Mouse (Mus musculus) midbrain, embryonic 10.5 days (tissue): ENCODE measurements around the gene Cdk12. TPM values are rescaled to one million over a fixed set of nuclear protein-coding genes. Genes with fewer than 3 reads are reported as not detected.

Source experiments
- DNase-seq: peaks from one replicate; pipeline ENCODE4 v3.0.0-alpha.2; 2017; ENCODE audit warnings: low spot score
- H3K27ac ChIP-seq: fragments of 300-500 bp; sonication (generic); replicated peaks from 2 replicates; pipeline ENCODE4 v1.5.1; 2016; ENCODE audit warnings: mild to moderate bottlenecking
- H3K27me3 ChIP-seq: fragments of 300-500 bp; sonication (generic); 2 replicates; pipeline ENCODE4 v1.6.1; 2016; ENCODE audit warnings: low read depth, mild to moderate bottlenecking; ENCODE audit not compliant: poor library complexity, severe bottlenecking
- H3K36me3 ChIP-seq: fragments of 300-500 bp; sonication (generic); 2 replicates; pipeline ENCODE4 v1.6.1; 2016; ENCODE audit warnings: mild to moderate bottlenecking, moderate library complexity
- H3K4me1 ChIP-seq: fragments of 300-500 bp; sonication (generic); 2 replicates; pipeline ENCODE4 v1.6.1; 2016
- H3K4me3 ChIP-seq: fragments of 300-500 bp; sonication (generic); 2 replicates; pipeline ENCODE4 v1.5.1; 2016; ENCODE audit warnings: mild to moderate bottlenecking, moderate library complexity
- H3K9me3 ChIP-seq: fragments of 300-500 bp; sonication (generic); replicated peaks from 2 replicates; pipeline ENCODE4 v1.6.1; 2016; ENCODE audit warnings: mild to moderate bottlenecking
- WGBS: fragments of 180-500 bp; shearing (Covaris S2); methylation state at CpG from one replicate; pipeline ENCODE4 v1.1.7; 2016; 5-methylcytosine and 5-hydroxymethylcytosine counted together
- microRNA-seq: library from miRNA; unstranded; fragments of <30 nt; microRNA quantifications from one replicate; pipeline ENCODE4, GENCODE M21; 2017
- polyA plus RNA-seq: library from polyadenylated mRNA; unstranded; fragments of >200 nt; fragmentation: Nextera tagmentation; extraction: Ambion mirVana; gene quantifications from 2 replicates; pipeline ENCODE4 v1.2.1, GENCODE M21; 2016

The Cdk12 gene
- polyA plus RNA-seq, 1 experiment from 2014 or later = 12.0 TPM

- Histone ChIP-seq H3K4me1 (0 out of 2 replicates have a peak, but pooled peaks cover 5% of the 10 kb centered on the region), H3K36me3 (no peaks in the 10 kb centered on the region), H3K27ac (no peak overlapping the region), H3K4me3 (no peak overlapping the region), H3K27me3 (peaks cover 100% of the 10 kb centered on the region), H3K9me3 (no peaks in the 10 kb centered on the region)
- DNase-seq = no peak
- 6% methylated on average over 5 of the region's 5 CpGs for WGBS
Observed at GRCm38 (mm10) chr11:98321677-98322003, 118.8 kb downstream of the Cdk12 start.

- DNase-seq = no peak
- peaks cover 10% of the 10 kb centered on the region for H3K4me1 ChIP-seq
- no peak overlapping the region for H3K27ac ChIP-seq
- H3K36me3 ChIP-seq = no peaks in the 10 kb centered on the region
- 3% methylated on average over 1 of the region's 1 CpGs for WGBS
- H3K27me3 ChIP-seq = peaks cover 100% of the 10 kb centered on the region
- H3K4me3 ChIP-seq = no peak overlapping the region
- H3K9me3 ChIP-seq = no peaks in the 10 kb centered on the region
Observed at GRCm38 (mm10) chr11:98322159-98322558, 119.3 kb downstream of the Cdk12 start.

DNA sequence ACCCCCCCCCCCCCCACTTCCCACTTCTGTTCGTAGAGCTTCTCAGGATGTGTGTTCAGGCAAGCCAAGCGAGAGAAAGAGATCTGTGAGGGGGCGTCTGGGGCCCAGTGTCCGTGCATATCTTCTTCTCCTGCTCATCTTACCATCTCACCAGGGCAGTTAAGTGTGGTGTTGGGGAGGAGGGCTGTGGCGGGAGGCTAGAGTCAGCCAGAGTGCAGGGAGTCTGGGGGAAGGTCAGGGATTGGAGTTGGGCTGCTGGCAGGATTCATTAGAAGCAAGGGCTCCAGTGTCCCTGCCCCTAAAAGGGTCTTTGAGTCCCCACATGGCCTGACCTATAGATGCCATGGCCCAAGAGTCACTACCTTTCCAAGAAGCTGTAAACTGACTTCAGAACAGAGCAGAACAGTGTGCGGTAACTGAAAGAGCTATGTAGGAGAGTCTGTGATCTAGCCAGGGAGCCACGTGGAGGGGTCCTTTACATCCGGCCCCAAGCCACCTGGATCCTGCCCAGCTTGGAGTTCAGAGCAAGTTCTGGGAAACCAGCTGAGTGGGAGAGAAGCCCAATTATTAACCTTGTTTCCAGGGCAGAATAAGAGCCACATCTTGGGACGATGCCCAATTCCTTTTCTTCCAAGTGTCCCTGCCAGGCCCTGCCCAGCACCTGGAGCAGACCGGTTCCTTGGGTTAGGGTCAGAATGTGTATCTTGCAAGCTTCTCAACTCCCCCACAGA is 120.4 kb downstream of the Cdk12 start:
- H3K27me3 ChIP-seq = peaks cover 100% of the 10 kb centered on the region
- no peak for DNase-seq
- WGBS = 4% methylated on average over 10 of the region's 10 CpGs
- no peak overlapping the region for H3K4me3 ChIP-seq
- H3K4me1 ChIP-seq = peaks cover 21% of the 10 kb centered on the region
- no peaks in the 10 kb centered on the region for H3K9me3 ChIP-seq
- H3K27ac ChIP-seq = no peak overlapping the region
- H3K36me3 ChIP-seq = no peaks in the 10 kb centered on the region

- Histone ChIP-seq H3K4me1 (peaks cover 28% of the 10 kb centered on the region), H3K36me3 (no peaks in the 10 kb centered on the region), H3K9me3 (no peaks in the 10 kb centered on the region), H3K27me3 (peaks cover 100% of the 10 kb centered on the region), H3K4me3 (no peak overlapping the region), H3K27ac (no peak overlapping the region)
- WGBS = under 1% methylated on average over 9 of the region's 9 CpGs
- DNase-seq = peak; percentile 47
Observed at GRCm38 (mm10) chr11:98323933-98324332, 121.1 kb downstream of the Cdk12 start.

DNA sequence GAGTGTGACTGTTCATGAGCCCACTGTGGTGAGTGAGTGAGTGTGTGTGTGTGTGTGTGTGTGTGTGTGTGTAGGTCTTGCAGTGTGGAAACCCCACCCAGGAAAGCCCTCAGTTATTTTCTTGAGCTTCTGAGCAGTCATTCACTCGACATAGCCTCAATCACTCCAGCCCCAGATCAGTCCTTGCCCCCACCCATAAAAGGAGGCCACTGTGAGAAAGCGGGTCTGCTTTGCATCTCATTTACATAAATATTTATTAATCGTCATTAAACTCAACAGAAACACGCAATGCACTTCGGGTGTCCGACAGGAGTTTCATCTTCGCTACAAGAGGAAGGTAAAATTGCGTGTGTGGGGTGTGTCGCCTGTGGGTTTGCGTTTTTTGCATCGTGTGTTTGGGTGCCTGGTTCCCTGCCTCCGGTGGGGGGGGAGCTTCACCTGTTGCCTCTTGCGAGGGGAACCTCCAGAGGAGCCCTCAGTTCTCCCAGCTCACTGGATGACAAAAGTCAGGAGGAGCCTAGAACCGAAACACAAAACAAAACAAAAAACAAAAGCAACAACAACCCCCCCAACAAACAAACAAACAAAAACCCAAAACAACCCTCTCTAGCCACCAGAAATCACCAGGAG is 122.4 kb downstream of the Cdk12 start:
- Histone ChIP-seq H3K4me3 (no peak overlapping the region), H3K27ac (no peak overlapping the region), H3K27me3 (peaks cover 100% of the 10 kb centered on the region), H3K9me3 (no peaks in the 10 kb centered on the region), H3K36me3 (no peaks in the 10 kb centered on the region), H3K4me1 (peaks cover 37% of the 10 kb centered on the region)
- DNase-seq = no peak
- 4% methylated on average over 14 of the region's 14 CpGs for WGBS

GRCm38 (mm10) chr11:98325821-98326218 is 123.0 kb downstream of the Cdk12 start:
- DNase-seq = peak; percentile 17
- Histone ChIP-seq H3K27me3 (peaks cover 100% of the 10 kb centered on the region), H3K9me3 (no peaks in the 10 kb centered on the region), H3K27ac (no peak overlapping the region), H3K36me3 (no peaks in the 10 kb centered on the region), H3K4me1 (peaks cover 37% of the 10 kb centered on the region), H3K4me3 (no peak overlapping the region)
- 2% methylated on average over 22 of the region's 22 CpGs for WGBS

DNA sequence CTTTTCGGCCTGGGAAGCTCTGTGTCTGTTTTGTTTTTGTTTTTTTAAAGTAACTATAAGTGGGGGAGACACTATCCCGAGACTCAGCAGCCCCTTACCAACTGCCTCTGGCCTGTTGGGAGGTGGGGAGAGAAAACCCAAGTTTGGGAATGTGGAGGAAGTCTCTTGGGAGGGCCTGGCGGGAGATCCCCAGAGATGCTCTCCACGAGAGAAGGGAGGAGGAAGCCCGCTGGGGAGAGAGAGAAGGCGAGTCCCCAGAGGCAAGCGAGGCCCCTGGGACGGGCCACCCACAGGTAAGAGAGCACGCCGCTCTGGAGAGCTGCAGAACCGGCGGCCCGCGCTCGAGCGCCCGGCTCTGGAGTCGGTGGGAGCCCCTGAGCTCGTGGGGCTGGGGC is 123.9 kb downstream of the Cdk12 start:
- peaks cover 100% of the 10 kb centered on the region for H3K27me3 ChIP-seq
- H3K4me3 ChIP-seq = peak overlapping the region; percentile 44
- no peaks in the 10 kb centered on the region for H3K36me3 ChIP-seq
- H3K9me3 ChIP-seq = no peaks in the 10 kb centered on the region
- peak; percentile 44 for DNase-seq
- H3K27ac ChIP-seq = no peak overlapping the region
- peaks cover 33% of the 10 kb centered on the region for H3K4me1 ChIP-seq
- under 1% methylated on average over 19 of the region's 19 CpGs for WGBS

DNA sequence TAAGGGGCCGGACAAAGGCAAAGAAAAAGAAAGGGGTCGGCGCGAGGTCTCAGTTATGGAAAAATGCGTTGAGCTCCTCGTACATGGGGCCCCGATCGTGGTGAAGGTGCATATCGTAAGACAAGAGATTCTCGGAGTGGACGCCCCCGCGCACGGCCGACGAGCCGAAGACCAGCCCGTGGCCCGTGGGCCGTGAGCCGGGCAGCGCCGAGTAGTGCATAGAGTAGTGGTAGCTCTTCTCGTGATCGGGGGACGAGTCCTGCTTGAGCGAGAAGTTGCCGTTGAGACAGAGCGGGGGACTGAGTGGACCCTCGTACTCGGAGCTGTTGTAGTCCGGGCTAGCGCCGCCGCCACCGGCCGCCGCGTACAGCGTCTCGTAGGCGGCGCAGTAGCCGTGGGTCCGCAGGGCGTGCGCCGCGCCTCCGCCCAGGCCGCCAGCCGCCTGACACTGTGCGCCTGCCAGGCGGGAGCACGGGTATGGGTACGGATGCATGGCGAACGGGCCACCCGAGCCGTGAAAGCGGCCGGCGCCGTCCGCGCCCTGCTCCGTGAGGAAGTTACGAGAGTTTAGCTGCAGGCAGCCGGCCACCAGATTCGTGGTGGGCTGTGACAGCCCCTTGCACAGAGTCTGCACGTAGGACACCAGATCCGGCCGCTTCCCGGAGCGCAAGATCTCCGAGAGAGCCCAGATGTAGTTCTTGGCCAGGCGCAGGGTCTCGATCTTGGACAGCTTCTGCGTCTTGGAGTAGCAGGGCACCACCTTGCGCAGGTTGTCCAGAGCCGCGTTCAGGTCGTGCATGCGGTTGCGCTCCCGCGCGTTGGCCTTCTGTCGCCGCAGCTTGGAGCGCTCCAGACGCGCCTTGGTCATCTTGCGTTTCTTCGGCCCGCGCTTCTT is 124.5 kb downstream of the Cdk12 start:
- H3K27ac ChIP-seq = no peak overlapping the region
- H3K36me3 ChIP-seq = no peaks in the 10 kb centered on the region
- under 1% methylated on average over 97 of the region's 97 CpGs for WGBS
- H3K4me1 ChIP-seq = peaks cover 33% of the 10 kb centered on the region
- H3K4me3 ChIP-seq = peak overlapping the region; percentile 44
- H3K27me3 ChIP-seq = peaks cover 100% of the 10 kb centered on the region
- DNase-seq = peak; percentile 62
- H3K9me3 ChIP-seq = no peaks in the 10 kb centered on the region

DNA sequence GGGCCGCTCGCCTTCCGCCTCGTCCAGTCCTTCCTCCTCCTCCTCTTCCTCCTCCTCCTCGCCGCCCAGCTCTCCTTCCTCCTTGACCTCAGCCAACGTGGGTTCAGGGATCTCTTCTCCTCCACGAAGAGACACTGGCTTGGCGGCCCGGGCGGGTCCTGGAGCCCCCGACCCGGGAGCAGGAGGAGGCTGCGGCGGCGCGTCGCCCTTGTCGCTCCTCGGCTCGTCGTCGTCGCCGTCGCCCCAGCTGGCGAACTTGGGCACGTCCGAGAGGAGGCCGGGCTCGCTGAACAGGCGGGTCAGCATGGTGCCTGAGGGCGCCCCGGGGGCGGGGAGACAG is 125.1 kb downstream of the Cdk12 start:
- DNase-seq = peak; percentile 49
- H3K9me3 ChIP-seq = no peaks in the 10 kb centered on the region
- WGBS = under 1% methylated on average over 35 of the region's 35 CpGs
- peaks cover 33% of the 10 kb centered on the region for H3K4me1 ChIP-seq
- H3K36me3 ChIP-seq = no peaks in the 10 kb centered on the region
- no peak overlapping the region for H3K27ac ChIP-seq
- H3K27me3 ChIP-seq = peaks cover 100% of the 10 kb centered on the region
- H3K4me3 ChIP-seq = peak overlapping the region; percentile 44

Small RNA genes within 50 kb of the gene (microRNA-seq; reads per million reads assigned to microRNA genes)
- gene Gm27399 = not detected
- gene Mir5119 = not detected

Other genes with a start within 250 kb of the Cdk12 start
- 0.06 and 0.16 TPM in 2 replicates for gene Plxdc1, start 216.6 kb upstream of the Cdk12 start, polyA plus RNA-seq
- gene Arl5c, start 206.9 kb upstream of the Cdk12 start, polyA plus RNA-seq = 8.9 and 16.8 TPM in 2 replicates
- 7.8 and 12.5 TPM in 2 replicates for gene Cacnb1, start 180.0 kb upstream of the Cdk12 start, polyA plus RNA-seq
- 976 and 1,159 TPM in 2 replicates for gene Rpl19, start 176.3 kb upstream of the Cdk12 start, polyA plus RNA-seq
- 0.40 and 0.41 TPM in 2 replicates for gene Stac2, start 149.6 kb upstream of the Cdk12 start, polyA plus RNA-seq
- 21.0 and 23.7 TPM in 2 replicates for gene Fbxl20, start 52.7 kb upstream of the Cdk12 start, polyA plus RNA-seq
- gene Med1, start 9.8 kb upstream of the Cdk12 start, polyA plus RNA-seq = 74.3 and 82.5 TPM in 2 replicates
- gene Neurod2, start 126.6 kb downstream of the Cdk12 start, polyA plus RNA-seq = 0.05 and 0.09 TPM in 2 replicates
- 1.0 and 1.6 TPM in 2 replicates for gene Ppp1r1b, start 145.3 kb downstream of the Cdk12 start, polyA plus RNA-seq
- gene Stard3, start 155.3 kb downstream of the Cdk12 start, polyA plus RNA-seq = 54.5 and 55.6 TPM in 2 replicates
- gene Tcap, start 180.8 kb downstream of the Cdk12 start, polyA plus RNA-seq = 0.19 TPM in 1 of 2 replicates, not detected in the other
- not detected in 2 replicates for gene Pnmt, start 183.4 kb downstream of the Cdk12 start, polyA plus RNA-seq
- 8.8 and 10.1 TPM in 2 replicates for gene Pgap3, start 197.4 kb downstream of the Cdk12 start, polyA plus RNA-seq
- gene Erbb2, start 209.4 kb downstream of the Cdk12 start, polyA plus RNA-seq = 21.8 and 22.4 TPM in 2 replicates
- gene Mien1, start 235.9 kb downstream of the Cdk12 start, polyA plus RNA-seq = 112 and 124 TPM in 2 replicates
- 1.5 and 2.3 TPM in 2 replicates for gene Grb7, start 243.3 kb downstream of the Cdk12 start, polyA plus RNA-seq